Mouse (Mus musculus) erythroblast, embryonic 14.5 days (primary cell): Measurements from ENCODE around the gene Slc6a6.

ENCODE experiments used
- GATA1 ChIP-seq: IDR thresholded peaks from 2 replicates; pipeline ENCODE4 v1.6.1; 2012; ENCODE audit warnings: low read length, inconsistent platforms, mixed read lengths
- TAL1 ChIP-seq: IDR thresholded peaks from 3 replicates; pipeline ENCODE4 v1.6.1; 2012; ENCODE audit warnings: low read length, inconsistent platforms, mixed read lengths

DNA sequence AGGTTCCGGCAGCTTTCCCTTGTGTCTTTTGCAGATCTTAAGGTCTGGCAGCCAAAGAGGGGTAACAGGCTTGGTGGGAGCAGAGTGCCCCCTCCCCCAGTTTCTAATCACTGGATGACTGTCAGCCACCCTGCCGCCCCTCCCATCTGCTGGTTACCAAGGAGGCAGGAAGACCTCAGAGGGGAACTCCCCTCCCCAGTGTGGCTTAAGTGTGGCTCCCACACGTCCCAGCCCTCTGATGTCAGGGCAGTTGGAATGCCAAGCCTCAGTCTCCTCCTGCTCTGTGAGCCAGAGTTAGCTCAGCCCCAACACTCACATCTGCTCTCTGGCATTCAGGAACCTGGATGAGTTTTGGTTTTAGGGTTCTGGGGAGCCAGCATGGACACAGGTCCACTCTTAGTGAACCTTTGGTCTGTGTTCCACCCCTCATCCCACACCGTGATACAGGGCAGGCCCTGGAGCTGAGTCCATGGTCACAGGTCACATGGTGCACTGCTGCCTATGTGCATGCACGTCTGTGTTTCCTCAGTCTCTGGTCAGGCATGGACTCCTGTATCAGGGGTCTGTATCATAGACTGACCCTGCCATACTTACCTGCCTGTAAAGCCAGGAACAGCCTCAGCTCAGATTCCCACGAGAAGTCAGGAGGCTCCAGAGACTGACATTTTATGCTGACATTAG is 45.2 kb downstream of the Slc6a6 start:
- TF ChIP-seq GATA1, result no peak
- no peak for TF ChIP-seq TAL1
